Mouse (Mus musculus) gastrocnemius, adult 18-20 months (tissue): ENCODE measurements around the gene Dirc2. TPM values are rescaled to one million over a fixed set of nuclear protein-coding genes. Genes with fewer than 3 reads are reported as not detected.
A peak's percentile ranks its signal among the peaks of the same experiment; 100 is the strongest.

ENCODE experiments used
- DNase-seq: peaks from one replicate; pipeline ENCODE4 v3.0.0; 2021; ENCODE audit warnings: low spot score
- total RNA-seq, 2 experiments: library from RNA; stranded (reverse); gene quantifications; 2 replicates each; pipeline ENCODE4 v1.2.3; 2021

Gene Dirc2
- total RNA-seq, 2 experiments from 2014 or later = 61.7 to 65.1 TPM

GRCm38 (mm10) chr16:35775835-35776234 is 6.7 kb upstream of the Dirc2 start:
- no peak for DNase-seq

GRCm38 (mm10) chr16:35772598-35772997 is 3.4 kb upstream of the Dirc2 start:
- no peak for DNase-seq

GRCm38 (mm10) chr16:35771606-35772005 is 2.5 kb upstream of the Dirc2 start:
- DNase-seq = no peak

GRCm38 (mm10) chr16:35771141-35771540 is 2.0 kb upstream of the Dirc2 start:
- DNase-seq = no peak

DNA sequence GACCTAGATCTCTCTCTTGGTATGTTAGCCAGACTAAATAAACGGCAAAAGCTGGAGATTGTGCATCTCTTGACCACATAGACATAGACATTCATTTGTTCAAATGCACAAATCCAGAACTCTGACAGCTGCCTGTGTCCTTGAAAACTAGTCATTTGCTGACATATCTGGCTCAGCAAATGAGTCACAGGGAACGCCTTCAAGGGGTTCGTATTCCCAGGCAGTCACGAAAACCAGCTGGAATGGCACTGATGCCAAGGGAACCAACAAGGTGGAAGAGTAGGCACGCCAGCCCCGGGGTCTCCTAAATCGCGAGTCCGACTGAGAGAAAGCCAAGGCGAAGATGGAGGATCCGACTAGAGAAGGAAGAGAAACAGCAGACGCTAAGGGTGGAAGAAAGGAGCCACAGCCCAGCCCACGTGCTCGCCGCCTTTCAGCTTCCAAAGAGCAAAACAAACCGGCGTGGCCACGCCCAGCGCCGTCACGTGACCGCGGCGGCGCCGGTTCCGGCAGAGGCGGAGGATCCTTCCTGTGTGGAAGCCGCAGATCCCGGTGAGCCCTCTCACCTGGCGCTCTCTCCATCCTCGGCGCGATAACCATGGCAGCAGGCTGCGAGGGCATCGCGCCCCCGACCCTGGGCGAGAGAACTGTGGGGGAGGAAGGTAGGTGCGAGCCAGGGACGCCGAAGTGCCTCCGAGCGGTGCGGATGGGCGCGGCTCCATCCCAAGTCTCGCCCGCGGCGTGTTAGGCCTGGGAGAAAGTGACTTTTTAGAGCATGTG is 912 bp upstream of the Dirc2 start, which contains the start of gene Hspbap1:
Gene Hspbap1 (plus strand): TSS at position 498 of the 780 bp plus-strand sequence.
- peak; percentile 91 for DNase-seq

DNA sequence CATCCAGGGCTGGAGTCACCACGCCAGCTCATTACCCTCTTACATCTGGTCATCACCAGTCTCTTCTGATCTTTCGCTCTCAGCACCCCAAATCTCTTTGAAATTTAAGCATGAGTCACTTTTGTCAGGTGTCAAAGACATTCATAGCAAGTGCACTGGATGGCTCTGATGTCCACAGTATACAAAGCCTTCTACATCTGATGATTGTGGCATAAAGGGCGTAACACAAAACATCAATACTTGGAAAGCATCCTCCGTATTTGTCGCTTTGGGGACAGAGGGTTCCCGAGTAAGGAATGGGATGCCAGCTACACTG is 729 bp downstream of the Dirc2 start:
- DNase-seq = no peak

DNA sequence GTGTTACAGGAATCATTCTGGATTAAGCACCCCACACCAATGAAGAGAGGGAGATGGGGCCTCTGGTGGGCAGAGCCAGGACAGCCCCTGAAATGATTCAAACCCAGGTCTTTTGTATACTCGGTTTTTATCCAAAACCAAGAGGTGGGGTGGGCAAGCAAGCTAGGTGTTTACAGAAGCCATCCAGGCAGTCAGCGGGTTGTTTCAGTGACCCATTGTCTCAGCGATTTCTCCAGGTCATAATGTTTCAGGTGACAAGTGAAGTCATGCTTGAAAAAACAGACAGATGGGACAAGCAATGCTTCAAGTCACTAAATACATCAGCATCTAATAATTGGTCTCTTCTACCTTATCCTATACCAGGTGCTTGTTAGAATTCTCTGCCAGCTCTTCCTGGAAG is 2.8 kb downstream of the Dirc2 start:
- DNase-seq = no peak

DNA sequence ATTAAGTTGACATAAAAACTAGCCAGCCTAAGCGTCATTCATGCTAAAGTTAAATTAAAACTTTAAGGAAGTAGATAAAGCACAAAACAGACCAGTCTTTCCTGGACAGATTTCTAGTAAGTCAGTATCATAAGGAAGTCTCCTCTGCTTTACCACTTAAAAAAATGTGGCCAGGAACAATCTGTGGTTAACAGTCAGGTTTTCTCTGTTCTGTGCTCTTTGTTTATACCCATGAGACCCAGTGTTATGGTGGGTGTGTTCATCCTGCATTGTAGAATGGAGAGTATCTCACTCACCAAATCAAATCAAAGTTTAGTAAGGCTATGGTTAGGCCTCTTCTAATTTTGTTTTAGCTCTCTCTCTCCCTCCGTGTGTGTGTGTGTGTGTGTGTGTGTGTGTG is 3.7 kb downstream of the Dirc2 start:
- no peak for DNase-seq

DNA sequence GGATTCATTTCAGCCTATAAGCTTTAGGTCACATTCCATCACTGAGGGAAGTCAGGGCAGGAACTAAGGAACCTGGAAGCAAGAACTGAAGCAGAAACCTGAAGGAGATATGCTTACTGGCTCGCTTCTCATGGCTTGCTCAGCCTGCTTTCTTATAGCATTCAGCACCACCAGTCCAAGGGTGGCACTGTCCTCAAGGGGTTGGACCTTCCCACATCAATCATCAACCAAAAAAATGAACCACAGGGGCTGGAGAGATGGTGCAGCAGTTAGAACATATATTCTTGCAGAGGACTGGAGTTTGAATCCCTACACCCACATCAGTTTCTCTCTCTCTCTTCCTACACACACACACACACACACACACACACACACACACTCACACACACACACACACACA is 4.2 kb downstream of the Dirc2 start:
- no peak for DNase-seq

DNA sequence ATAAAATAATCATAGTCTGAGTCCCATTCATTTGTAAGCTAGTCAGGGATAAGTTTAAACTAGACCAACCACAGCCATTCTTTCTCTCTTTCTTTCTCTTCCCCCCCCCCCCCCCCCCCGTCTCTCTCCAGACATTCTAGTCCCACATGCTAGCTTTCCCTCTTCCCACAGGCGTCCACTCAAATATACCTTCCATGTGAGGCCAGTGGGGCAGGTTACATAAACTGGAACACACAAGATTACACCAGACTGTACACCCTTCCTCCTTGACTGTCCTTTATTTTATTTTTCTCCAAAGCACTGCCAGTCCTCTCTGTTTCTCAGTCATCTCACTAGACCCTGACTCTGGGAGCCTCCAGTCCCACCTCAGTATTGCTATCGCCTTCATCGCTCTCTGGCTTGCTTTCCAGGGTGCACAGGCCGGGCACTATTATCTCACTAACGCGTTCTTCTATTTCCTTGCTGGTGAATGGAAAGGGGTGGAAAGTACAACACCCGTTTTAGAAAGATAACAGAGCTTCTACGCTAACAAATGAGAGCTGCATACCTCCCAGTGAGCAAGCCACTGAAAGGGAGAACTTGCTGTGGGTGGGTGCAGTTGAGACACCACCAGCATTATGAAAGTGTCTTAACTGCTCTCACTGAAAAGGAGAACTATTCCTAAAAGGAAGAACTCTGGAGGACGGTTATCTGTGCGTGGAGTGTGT is 5.4 kb downstream of the Dirc2 start:
- no peak for DNase-seq

DNA sequence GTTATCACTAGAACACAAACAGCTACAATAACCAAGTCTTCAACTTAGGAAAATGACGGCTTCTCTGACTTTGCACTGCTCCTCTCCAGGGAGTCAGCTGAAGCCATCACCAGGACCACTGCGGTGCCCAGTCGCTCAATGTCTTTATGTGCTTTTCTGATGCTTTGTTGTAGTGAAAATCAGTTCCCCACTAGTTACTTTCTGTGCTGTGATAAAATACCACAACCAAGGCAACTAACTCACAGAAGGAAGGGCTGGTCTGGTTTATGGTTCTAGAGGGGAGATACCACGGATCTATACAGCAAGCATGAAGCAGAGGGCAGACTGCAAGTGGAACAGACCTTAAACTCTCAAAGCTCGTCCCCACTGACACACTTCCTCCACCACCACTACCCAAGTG is 9.8 kb downstream of the Dirc2 start:
- DNase-seq = no peak

DNA sequence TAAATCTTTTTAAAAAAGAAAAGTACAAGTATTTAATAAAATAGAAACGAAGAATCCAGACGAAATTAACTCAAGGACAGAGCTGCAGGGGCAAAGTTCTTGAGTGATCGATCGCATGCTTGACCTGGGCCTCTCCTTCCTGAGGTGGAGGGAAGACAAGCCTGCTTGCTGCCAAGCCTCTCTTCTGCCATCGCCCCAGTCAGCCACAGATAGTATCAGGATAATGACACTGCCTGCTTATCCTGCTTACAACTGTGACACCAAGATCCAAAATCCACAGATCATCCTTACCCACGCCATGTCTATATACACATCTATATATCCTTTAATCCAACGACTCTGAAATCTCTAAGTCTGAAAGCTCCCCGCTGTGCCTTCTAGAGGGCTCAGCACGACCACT is 12.5 kb downstream of the Dirc2 start:
- DNase-seq = no peak

DNA sequence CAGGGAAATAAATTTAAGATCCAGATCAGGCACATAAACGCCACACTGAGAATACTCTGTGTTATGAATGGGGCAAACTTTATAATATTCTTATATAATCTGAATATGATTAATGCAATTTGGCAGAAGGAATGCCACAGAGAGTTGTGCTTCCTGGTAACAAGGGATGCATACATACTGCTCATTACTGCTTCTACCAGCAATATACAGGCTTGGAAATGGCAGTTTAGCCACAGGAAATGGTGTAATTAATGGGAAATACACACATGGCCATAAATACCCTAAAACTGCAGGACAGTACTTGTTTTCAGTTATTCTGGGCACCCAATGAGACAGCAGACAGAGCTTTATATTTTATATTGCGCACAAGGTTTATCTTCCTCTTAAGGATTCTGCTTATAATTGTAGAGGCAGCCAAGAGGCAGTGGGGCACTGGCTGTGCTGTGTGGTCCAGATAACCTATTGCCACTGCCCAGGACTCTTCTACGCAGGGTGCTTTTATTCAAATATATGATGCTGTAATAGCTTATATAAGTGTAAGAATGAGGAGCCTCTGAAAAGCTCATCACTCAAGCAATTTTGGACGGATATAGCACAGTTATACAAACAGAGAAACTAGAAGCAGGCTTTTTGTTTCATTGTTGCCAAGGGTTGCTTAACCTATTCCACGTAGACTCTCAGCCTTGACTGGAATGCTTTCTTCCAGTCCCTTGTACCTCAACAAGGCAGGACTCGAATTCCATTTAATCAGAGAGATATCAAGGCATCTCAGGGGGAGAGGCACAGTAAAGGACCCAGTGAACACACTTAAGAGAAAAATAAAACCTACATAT is 13.4 kb downstream of the Dirc2 start:
- DNase-seq = no peak

- DNase-seq = no peak
Measured at GRCm38 (mm10) chr16:35753926-35754325, 15.2 kb downstream of the Dirc2 start.

- DNase-seq = no peak
Measured at GRCm38 (mm10) chr16:35751841-35752240, 17.3 kb downstream of the Dirc2 start.

DNA sequence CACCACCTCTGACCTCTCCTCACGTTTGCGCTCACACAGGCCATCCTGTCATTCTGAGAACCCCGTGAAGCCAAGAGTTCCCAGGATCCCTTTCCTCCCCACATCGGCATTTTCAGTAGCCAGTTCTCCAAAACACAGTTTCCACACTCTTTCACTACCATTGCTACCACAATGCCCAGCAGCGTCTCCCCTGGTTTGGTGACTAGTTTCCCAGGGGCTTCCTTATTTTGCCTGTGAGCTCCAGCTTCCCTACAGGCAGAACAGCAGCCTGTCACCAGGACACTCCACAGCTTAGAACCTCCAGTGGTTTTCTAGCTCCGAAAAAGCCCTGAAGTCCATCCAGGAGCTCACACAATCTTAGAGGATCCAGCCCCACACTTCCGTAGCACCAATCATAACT is 19.8 kb downstream of the Dirc2 start:
- DNase-seq = no peak

DNA sequence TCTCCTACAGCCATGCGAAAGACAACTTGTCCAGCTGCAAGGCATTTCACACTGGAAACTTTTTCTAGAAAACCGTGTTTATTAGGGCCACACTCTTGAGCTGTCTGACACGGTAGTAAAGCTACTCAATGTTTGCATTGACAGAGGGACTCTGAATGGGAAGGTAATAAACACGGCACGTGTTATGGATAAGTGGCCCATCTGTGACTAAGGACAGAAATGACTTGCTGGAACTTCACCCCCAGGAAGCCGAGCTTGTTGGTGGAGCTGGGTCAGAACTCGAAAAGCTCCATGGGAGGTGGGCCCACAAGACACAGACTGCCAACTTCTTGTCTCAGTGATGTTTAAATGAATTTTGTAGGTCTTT is 20.9 kb downstream of the Dirc2 start:
- no peak for DNase-seq

GRCm38 (mm10) chr16:35747417-35748236 is 21.5 kb downstream of the Dirc2 start:
- peak; percentile 68 for DNase-seq

- no peak for DNase-seq
Measured at GRCm38 (mm10) chr16:35742251-35742937, 26.8 kb downstream of the Dirc2 start.

- DNase-seq = no peak
Measured at GRCm38 (mm10) chr16:35741621-35742020, 27.5 kb downstream of the Dirc2 start.

- DNase-seq = no peak
Measured at GRCm38 (mm10) chr16:35740943-35741342, 28.2 kb downstream of the Dirc2 start.
